Mouse (Mus musculus) left cerebral cortex, postnatal 25 days (tissue): ENCODE measurements around the gene Orai1. TPM values are rescaled to one million over a fixed set of nuclear protein-coding genes. Genes with fewer than 3 reads are reported as not detected.

Experiments used
- DNase-seq, 2 experiments: peaks; one replicate each; pipeline ENCODE4 v3.0.0; 2022; ENCODE audit warnings: low spot score in 2 of 2, mixed read lengths in 1 of 2
- intact Hi-C: fragments of 180-260 bp; cut with DNase I; formaldehyde crosslinking; loops from one replicate; pipeline ENCODE4 v1.15.1; 2025
- total RNA-seq, 2 experiments: library from RNA; stranded (reverse); gene quantifications; 2 replicates each; pipeline ENCODE4 v1.2.3; 2021

Gene Orai1
- total RNA-seq, 2 experiments from 2014 or later: 8.3 to 10.3 TPM

GRCm38 (mm10) chr5:122993811-122994210 lies 21.1 kb upstream of the Orai1 start:
- intact Hi-C loops: no loop called here
- DNase-seq: no peak

DNA sequence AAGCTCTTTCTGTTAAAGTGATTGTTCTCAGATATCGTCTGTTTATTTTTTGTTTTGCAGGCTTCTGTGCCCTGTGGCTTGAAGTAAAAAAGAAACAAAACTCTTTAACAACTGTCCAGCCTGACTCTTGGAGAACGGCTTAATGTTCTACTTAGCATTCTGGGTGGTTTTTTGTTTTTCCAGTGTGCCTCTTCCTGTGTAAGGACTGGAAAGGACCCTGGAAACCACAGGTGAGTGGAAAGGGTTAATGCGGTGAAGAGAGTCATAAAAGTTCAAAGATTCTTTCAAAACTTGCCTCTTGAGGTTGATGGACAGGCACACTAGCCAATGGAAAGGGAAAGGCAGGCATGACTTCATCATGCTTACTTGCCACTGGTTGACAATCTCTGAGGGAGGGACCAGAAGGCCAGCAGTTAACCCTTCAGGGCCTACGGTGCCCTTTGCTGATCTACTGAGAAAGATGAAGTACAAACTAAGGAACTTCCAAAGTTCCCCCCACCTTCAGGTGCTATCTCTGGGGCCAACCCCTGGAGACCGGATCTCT lies 20.5 kb upstream of the Orai1 start:
- DNase-seq: peak; percentile 72 to 82
- intact Hi-C loops: no loop called here

DNA sequence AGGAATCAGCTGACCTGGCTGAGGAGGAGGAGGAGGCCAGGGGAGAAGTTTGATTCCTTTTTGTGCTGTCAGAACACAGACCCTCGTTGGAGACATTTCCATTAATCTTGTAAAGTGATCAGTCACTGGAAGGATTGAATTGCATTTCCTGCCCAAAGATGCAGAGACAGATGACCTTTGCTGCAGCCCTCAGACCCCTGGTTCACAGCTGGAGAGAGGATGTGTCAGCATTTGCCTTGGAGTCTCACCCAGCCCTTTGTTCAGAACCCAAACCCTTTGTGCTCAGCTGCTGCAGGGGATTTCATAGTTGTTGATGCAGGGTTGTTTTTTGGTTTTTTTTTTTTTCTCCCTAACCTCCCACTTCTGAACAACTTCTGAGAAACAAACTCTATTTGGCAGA lies 20.0 kb upstream of the Orai1 start:
- intact Hi-C loops: no loop called here
- DNase-seq: no peak

- intact Hi-C loops: loop anchor here (1.0 kb wide), 1 partner anchor 8 kb away; the partner anchor contains the start of gene Kdm2b
- peak in 1 of 2 experiments; percentile 86 for DNase-seq
These were observed 17.4 kb upstream of the Orai1 start for GRCm38 (mm10) chr5:122997205-122998204.

DNA sequence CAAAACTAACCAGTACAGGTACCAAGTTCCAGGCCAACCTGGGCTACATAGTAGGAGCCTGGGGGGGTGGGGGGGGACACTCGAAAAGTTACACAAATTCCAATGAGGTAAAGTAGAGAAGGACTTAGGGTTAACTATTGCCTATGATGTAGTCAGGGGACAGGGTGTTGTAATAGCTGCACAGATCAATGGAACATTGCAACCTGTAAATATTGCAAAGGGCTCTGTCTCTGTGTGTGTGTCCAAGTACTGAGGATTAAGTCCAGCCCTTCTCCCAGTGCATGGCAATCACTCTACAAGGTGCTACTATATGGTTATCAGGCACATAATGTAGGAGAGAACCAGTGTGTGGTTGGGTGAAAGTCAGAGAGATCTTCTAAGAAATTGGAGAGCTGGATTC lies 14.0 kb upstream of the Orai1 start:
- intact Hi-C loops: no loop called here
- no peak for DNase-seq

DNA sequence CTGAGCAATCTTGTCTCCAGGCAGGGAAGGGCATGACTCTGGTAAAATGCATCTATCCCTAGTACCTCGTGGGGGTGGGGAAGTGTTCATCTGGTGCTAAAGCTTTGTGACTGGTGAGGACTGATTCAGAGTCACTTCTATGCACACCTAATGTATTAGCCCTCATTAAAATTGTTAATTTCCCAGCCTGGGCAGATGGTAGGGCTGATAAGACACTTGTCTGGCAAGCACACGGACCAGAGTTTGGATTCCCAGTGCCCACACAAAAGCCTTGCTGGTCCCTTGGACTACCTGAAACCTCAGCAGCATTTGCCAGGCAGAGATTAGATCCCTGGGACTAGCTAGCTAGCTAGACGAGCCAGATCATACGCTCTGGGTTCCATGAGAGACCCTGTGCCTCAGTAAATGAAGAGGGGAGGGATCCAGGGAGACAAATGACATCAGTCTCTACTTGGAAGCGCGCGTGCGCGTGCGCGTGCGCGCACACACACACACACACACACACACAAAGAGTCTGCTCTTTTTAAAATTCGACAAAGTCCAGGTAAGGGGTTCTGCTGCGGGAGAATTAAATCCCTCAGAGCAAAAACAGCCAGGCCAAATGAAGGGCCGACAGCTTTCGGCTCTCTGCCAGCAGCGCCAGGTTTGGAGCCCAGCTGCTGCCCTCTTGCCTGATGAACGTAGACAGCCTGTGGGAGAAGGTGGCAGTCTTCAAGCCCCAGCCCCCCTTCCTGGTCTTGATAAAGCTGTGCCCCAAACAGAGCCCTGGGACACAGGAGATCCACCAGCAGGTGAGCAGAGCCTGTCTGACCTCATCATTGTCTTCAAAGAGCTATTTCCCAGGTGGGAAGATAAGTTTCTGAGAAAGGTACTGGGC lies 8.9 kb upstream of the Orai1 start:
- no peak for DNase-seq
- intact Hi-C loops: no loop called here

GRCm38 (mm10) chr5:123008877-123009493 lies 5.9 kb upstream of the Orai1 start:
- intact Hi-C loops: no loop called here
- DNase-seq: peak in 1 of 2 experiments; percentile 55

DNA sequence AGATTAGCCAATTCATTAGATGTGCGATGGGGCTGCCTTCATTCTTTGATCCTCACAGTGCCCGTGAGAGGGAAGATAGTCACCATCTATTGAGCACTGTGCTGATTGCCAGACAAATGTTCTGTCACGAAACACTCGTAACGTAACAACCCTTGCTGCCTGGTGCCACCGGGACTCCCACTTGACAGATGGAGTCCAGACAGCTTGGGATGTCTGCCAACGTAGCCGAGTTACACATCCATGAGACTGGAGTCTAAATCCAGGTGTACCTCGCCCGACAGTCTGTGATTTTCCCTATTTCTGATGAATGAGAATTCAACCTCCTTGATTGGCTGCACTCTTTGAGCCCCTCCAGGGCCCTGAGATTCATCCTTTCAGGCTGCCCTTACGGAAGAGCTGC lies 5.0 kb upstream of the Orai1 start:
- intact Hi-C loops: loop anchor here (5.0 kb wide), 2 partner anchors 37 to 83 kb away; partner anchors contain the start of gene Morn3
- peak in 1 of 2 experiments; percentile 57 for DNase-seq

- DNase-seq: no peak
- intact Hi-C loops: loop anchor here (5.0 kb wide), 2 partner anchors 36 to 84 kb away; partner anchors contain the start of gene Morn3
These were observed 4.1 kb upstream of the Orai1 start for GRCm38 (mm10) chr5:123010806-123011205.

GRCm38 (mm10) chr5:123011705-123012104 lies 3.2 kb upstream of the Orai1 start:
- no peak for DNase-seq
- intact Hi-C loops: loop anchor here (5.0 kb wide), 2 partner anchors 36 to 84 kb away; partner anchors contain the start of gene Morn3

GRCm38 (mm10) chr5:123013599-123014315 lies 1.1 kb upstream of the Orai1 start:
- DNase-seq: peak; percentile 67 to 80
- intact Hi-C loops: loop anchor here (2.0 to 5.0 kb wide), 3 partner anchors 34 to 86 kb away; partner anchors contain the start of gene Morn3

DNA sequence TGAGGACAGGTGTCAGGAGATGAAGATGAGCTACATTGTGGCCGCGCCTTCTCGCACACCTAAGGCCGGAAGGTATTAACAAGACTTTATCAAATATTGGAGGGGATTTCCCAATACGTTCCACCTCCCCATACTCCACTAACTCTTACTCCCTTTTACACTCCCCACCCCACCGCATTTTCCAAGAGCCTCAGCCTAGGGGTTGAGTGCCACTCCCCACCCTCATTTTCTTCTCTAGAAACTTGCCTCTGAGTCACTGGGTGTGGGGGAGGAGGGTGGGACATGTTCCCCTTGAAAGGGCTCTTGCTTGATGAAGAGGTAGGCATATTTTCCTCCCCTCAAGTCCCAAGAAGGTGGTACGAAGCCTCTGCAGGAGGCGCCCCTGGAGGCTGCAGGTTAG lies 1.0 kb downstream of the Orai1 start:
- intact Hi-C loops: loop anchor here (2.0 kb wide), 1 partner anchor 47 kb away; no protein-coding TSS in a partner anchor
- no peak for DNase-seq

DNA sequence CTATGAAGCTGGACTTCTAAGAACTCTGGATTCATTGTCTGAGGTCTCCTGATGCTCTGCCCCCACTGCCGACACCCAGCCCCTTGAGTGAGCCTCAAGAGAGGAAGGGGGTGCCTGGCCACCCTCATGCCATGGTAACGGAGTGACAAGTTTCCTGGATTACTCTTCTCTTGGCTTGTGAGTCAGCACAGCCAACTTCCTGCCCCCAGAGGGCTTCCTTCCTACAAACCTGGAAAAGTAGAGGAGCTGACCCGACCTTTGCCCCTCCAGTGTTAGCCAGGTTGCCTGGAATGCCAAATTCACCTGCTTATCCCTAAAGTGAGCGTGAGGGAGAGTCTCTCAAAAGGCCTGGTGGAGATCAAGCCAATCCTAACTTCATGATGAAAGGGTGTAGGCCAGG lies 2.6 kb downstream of the Orai1 start:
- no peak for DNase-seq
- intact Hi-C loops: no loop called here

DNA sequence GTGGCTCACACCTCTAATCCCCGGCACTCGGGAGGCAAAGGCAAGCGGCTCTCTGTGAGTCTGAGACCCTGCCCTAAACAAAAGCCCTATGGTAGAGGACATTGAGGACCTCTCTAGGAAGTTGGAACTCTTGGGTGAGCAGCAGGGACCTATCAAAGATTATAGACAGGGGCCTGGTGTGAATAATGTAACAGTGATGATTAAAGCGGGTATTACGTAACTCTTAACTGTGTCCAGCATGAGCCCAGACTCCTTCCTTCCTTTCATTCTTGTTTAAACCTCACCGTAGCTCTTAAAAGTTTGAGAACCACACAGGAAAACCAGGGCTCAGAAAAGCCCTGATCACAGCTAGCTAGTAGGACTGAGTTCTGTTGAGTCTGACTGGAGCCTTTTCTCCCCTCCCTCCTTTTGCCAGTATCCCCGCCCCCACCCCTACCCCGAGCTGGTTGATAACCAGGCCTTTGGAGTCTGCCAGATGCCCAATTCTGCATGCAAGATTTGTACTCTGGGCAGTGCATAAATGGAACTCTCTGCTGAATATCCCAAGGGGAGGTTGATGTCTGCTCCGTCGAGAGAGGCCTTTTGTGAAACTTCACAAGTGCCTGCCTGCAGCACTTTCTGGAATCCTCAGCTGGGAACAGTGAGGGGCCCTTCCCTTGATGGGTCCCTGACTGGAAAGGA lies 4.6 kb downstream of the Orai1 start:
- intact Hi-C loops: no loop called here
- peak in 1 of 2 experiments; percentile 29 for DNase-seq

GRCm38 (mm10) chr5:123020426-123020825 lies 5.6 kb downstream of the Orai1 start:
- intact Hi-C loops: no loop called here
- no peak for DNase-seq

GRCm38 (mm10) chr5:123021438-123021837 lies 6.6 kb downstream of the Orai1 start:
- intact Hi-C loops: no loop called here
- no peak for DNase-seq

DNA sequence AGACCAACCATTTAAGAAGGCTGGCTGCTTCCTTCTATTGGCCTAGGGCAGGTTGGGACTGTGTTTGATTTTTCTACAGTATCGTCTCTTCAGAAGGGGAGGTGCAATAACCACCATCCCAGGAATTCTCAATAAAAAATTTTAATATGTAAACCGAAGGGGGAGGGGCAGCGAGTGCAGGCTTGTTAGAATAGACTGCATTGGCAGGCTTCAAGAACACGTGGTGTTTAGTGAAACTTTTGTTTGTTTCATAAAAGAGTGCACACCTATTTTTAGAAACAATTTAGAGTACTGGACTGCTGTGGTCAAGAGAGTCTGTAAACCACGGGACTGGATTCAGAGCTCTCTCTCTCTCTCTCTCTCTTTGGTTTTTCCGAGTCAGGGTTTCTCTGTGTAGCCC lies 8.2 kb downstream of the Orai1 start:
- intact Hi-C loops: no loop called here
- no peak for DNase-seq

GRCm38 (mm10) chr5:123024312-123024711 lies 9.4 kb downstream of the Orai1 start:
- intact Hi-C loops: no loop called here
- no peak for DNase-seq
